Mouse (Mus musculus) MEL (cell line): ENCODE measurements around the gene Plekha5. TPM values are rescaled to one million over a fixed set of nuclear protein-coding genes. Genes with fewer than 3 reads are reported as not detected.

Source experiments
- DNase-seq: peaks from one replicate; pipeline ENCODE4 v3.0.0; 2011; ENCODE audit warnings: low read depth, low spot score
- H3K27ac ChIP-seq: 2 replicates; pipeline ENCODE4 v1.5.1; 2012; ENCODE audit warnings: low read depth, mild to moderate bottlenecking, control low read depth, low read length, moderate library complexity; ENCODE audit not compliant: control insufficient read depth
- H3K27me3 ChIP-seq, 2 experiments: fragments of 150-350 bp in 1 of 2; sonication (generic) in 1 of 2; 2 replicates each; pipeline ENCODE4 v1.6.1; 2012; ENCODE audit warnings: low read length in 2 of 2, mild to moderate bottlenecking in 2 of 2, improper control_type of control experiment in 1 of 2, moderate library complexity in 1 of 2; ENCODE audit not compliant: insufficient read depth in 2 of 2, control insufficient read depth in 1 of 2
- H3K36me3 ChIP-seq, 2 experiments: 2 replicates each; pipeline ENCODE4 v1.6.1; 2012 to 2014; ENCODE audit warnings: low read length in 2 of 2, improper control_type of control experiment in 1 of 2, inconsistent platforms in 1 of 2, mild to moderate bottlenecking in 1 of 2; ENCODE audit not compliant: insufficient read depth in 2 of 2, control insufficient read depth in 1 of 2
- H3K4me1 ChIP-seq, 2 experiments: fragments of 150-350 bp in 1 of 2; sonication (generic) in 1 of 2; 2 replicates each; pipeline ENCODE4 v1.6.1; 2012; ENCODE audit warnings: low read length in 2 of 2, improper control_type of control experiment in 1 of 2, mild to moderate bottlenecking in 1 of 2; ENCODE audit not compliant: insufficient read depth in 2 of 2, control insufficient read depth in 1 of 2
- H3K4me3 ChIP-seq, 2 experiments: fragments of 150-350 bp in 1 of 2; sonication (generic) in 1 of 2; 2 replicates each; pipeline ENCODE4 v1.5.1; 2012; ENCODE audit warnings: low read depth in 2 of 2, low read length in 2 of 2, mild to moderate bottlenecking in 2 of 2, moderate library complexity in 2 of 2, control low read depth in 1 of 2, improper control_type of control experiment in 1 of 2; ENCODE audit not compliant: control insufficient read depth in 1 of 2, insufficient read depth in 1 of 2
- H3K79me2 ChIP-seq: 2 replicates; pipeline ENCODE4 v1.6.1; 2012; ENCODE audit warnings: mild to moderate bottlenecking, low read length, moderate library complexity; ENCODE audit not compliant: control insufficient read depth, poor library complexity, insufficient read depth
- H3K9ac ChIP-seq: 2 replicates; pipeline ENCODE4 v1.6.1; 2012; ENCODE audit warnings: low read depth, mild to moderate bottlenecking, control low read depth, low read length, moderate library complexity; ENCODE audit not compliant: control insufficient read depth, poor library complexity, severe bottlenecking
- H3K9me3 ChIP-seq: fragments of 150-350 bp; sonication (generic); replicated peaks from 2 replicates; pipeline ENCODE4 v1.6.1; 2012; ENCODE audit warnings: mild to moderate bottlenecking, low read length, improper control_type of control experiment, moderate library complexity; ENCODE audit not compliant: insufficient read depth
- CHD1 ChIP-seq: IDR thresholded peaks from 2 replicates; pipeline ENCODE4 v1.6.1; 2012; ENCODE audit warnings: low read depth, mild to moderate bottlenecking, inconsistent platforms, low read length, improper control_type of control experiment
- CHD2 ChIP-seq: IDR thresholded peaks from 2 replicates; pipeline ENCODE4 v1.6.1; 2011; ENCODE audit warnings: low read length, improper control_type of control experiment
- CTCF ChIP-seq, 3 experiments: IDR thresholded peaks in 2 of 3; conservative IDR thresholded peaks in 1 of 3; 2 replicates each; pipeline ENCODE4 v1.5.1; 2011 to 2012; ENCODE audit warnings: low read length in 3 of 3, low read depth in 2 of 3, mild to moderate bottlenecking in 2 of 3, improper control_type of control experiment in 1 of 3, inconsistent platforms in 1 of 3, mixed read lengths in 1 of 3, moderate library complexity in 1 of 3; ENCODE audit not compliant: control insufficient read depth in 1 of 3, insufficient read depth in 1 of 3, poor library complexity in 1 of 3, severe bottlenecking in 1 of 3
- ELF1 ChIP-seq: IDR thresholded peaks from 2 replicates; pipeline ENCODE4 v1.6.1; 2014; ENCODE audit warnings: low read depth, mild to moderate bottlenecking, inconsistent platforms, low read length, improper control_type of control experiment, moderate library complexity
- ETS1 ChIP-seq: IDR thresholded peaks from 2 replicates; pipeline ENCODE4 v1.6.1; 2012; ENCODE audit warnings: low read depth, mild to moderate bottlenecking, inconsistent platforms, low read length, improper control_type of control experiment, moderate library complexity
- GABPA ChIP-seq: IDR thresholded peaks from 2 replicates; pipeline ENCODE4 v1.6.1; 2012; ENCODE audit warnings: low read depth, mild to moderate bottlenecking, inconsistent platforms, low read length, improper control_type of control experiment, moderate library complexity
- GATA1 ChIP-seq: IDR thresholded peaks from 2 replicates; pipeline ENCODE4 v1.6.1; 2011; ENCODE audit warnings: low read depth, low read length, improper control_type of control experiment
- HCFC1 ChIP-seq: IDR thresholded peaks from 2 replicates; pipeline ENCODE4 v1.6.1; 2012; ENCODE audit warnings: low read depth, mild to moderate bottlenecking, inconsistent platforms, low read length, improper control_type of control experiment, moderate library complexity
- KAT2A ChIP-seq: conservative IDR thresholded peaks from 2 replicates; pipeline ENCODE4 v1.6.1; 2012; ENCODE audit warnings: low read depth, low read length, improper control_type of control experiment, inconsistent platforms
- MAX ChIP-seq: IDR thresholded peaks from 2 replicates; pipeline ENCODE4 v1.6.1; 2011; ENCODE audit warnings: low read length, improper control_type of control experiment
- MXI1 ChIP-seq: IDR thresholded peaks from 2 replicates; pipeline ENCODE4 v1.6.1; 2011; ENCODE audit warnings: mild to moderate bottlenecking, low read depth, low read length, improper control_type of control experiment
- NRF1 ChIP-seq: IDR thresholded peaks from 2 replicates; pipeline ENCODE4 v1.6.1; 2014; ENCODE audit warnings: low read depth, mild to moderate bottlenecking, inconsistent platforms, low read length, improper control_type of control experiment, moderate library complexity; ENCODE audit not compliant: poor library complexity, insufficient read depth, severe bottlenecking
- RCOR1 ChIP-seq: IDR thresholded peaks from 2 replicates; pipeline ENCODE4 v1.6.1; 2012; ENCODE audit warnings: low read depth, mild to moderate bottlenecking, inconsistent platforms, low read length, improper control_type of control experiment
- SMC3 ChIP-seq: IDR thresholded peaks from 2 replicates; pipeline ENCODE4 v1.6.1; 2011; ENCODE audit warnings: low read depth, low read length, improper control_type of control experiment
- TAL1 ChIP-seq: IDR thresholded peaks from 2 replicates; pipeline ENCODE4 v1.6.1; 2012; ENCODE audit warnings: mild to moderate bottlenecking, inconsistent platforms, low read length, moderate library complexity, mixed read lengths
- UBTF ChIP-seq: IDR thresholded peaks from 2 replicates; pipeline ENCODE4 v1.6.1; 2012; ENCODE audit warnings: low read depth, mild to moderate bottlenecking, inconsistent platforms, low read length, improper control_type of control experiment, moderate library complexity, borderline replicate concordance; ENCODE audit not compliant: insufficient read depth
- USF2 ChIP-seq, 2 experiments: IDR thresholded peaks; 2 replicates each; pipeline ENCODE4 v1.6.1; 2011 to 2012; ENCODE audit warnings: improper control_type of control experiment in 2 of 2, low read length in 2 of 2, borderline replicate concordance in 1 of 2, inconsistent platforms in 1 of 2, low read depth in 1 of 2, mild to moderate bottlenecking in 1 of 2; ENCODE audit not compliant: insufficient read depth in 1 of 2
- ZKSCAN1 ChIP-seq: IDR thresholded peaks from 2 replicates; pipeline ENCODE4 v1.6.1; 2012; ENCODE audit warnings: low read depth, mild to moderate bottlenecking, inconsistent platforms, low read length, improper control_type of control experiment, moderate library complexity
- polyA plus RNA-seq, 2 experiments: library from polyadenylated mRNA; stranded (reverse) in 1 of 2; unstranded in 1 of 2; fragments of >175 nt in 1 of 2; fragments of >200 nt in 1 of 2; gene quantifications; 2 replicates each; pipeline versions ENCODE4 v1.2.1 to v1.2.4; 2012; ENCODE audit warnings: low replicate concordance in 2 of 2, low read depth in 1 of 2; ENCODE audit not compliant: insufficient read length in 2 of 2, insufficient read depth in 1 of 2, missing spikeins in 1 of 2
- total RNA-seq: library from RNA; depleted of rRNA; stranded (reverse); fragments of 300-350 nt; gene quantifications from 2 replicates; pipeline ENCODE4 v1.2.3, GENCODE M21; 2012

The Plekha5 gene
- total and polyA plus RNA-seq, 3 experiments = 0.24 to 0.35 TPM; not detected in 1

- H3K9ac ChIP-seq = no peak overlapping the region
- H3K4me1 ChIP-seq = peaks cover 3 to 13% of the 10 kb centered on the region in 2 experiments; a peak in 2 of 4 replicates
- peaks cover 7 to 20% of the 10 kb centered on the region in 2 experiments for H3K36me3 ChIP-seq
- no peak for DNase-seq
- H3K79me2 ChIP-seq = peaks cover 59% of the 10 kb centered on the region
- no peak overlapping the region for H3K4me3 ChIP-seq
- no peaks in the 10 kb centered on the region for H3K9me3 ChIP-seq
- no peak overlapping the region for H3K27ac ChIP-seq
- TF ChIP-seq KAT2A (no peak), NRF1 (no peak), RCOR1 (no peak), CTCF (IDR thresholded peaks at IDR 0.05 in 2 of 3, conservative IDR thresholded peaks at IDR 0.05 in 1 of 3; ENCODE audit: control insufficient read depth in 1 of 3, insufficient read depth in 1 of 3, low read depth in 2 of 3, low read length in 3 of 3, poor library complexity in 1 of 3, severe bottlenecking in 1 of 3) (no peak), USF2 (IDR thresholded peaks at IDR 0.05; ENCODE audit: borderline replicate concordance in 1 of 2, insufficient read depth in 1 of 2, low read depth in 1 of 2, low read length in 2 of 2) (no peak), ZKSCAN1 (no peak), SMC3 (no peak), TAL1 (no peak), GATA1 (no peak), MAX (no peak)
- TF ChIP-seq, all 39 proteins: peak for 0
- no peaks in the 10 kb centered on the region for H3K27me3 ChIP-seq
Observed at GRCm38 (mm10) chr6:140630306-140630705, 206.5 kb downstream of the Plekha5 start.

GRCm38 (mm10) chr6:140633616-140634015 is 209.8 kb downstream of the Plekha5 start:
- Histone ChIP-seq H3K4me3 (no peak overlapping the region), H3K27ac (no peak overlapping the region), H3K79me2 (peaks cover 30% of the 10 kb centered on the region), H3K27me3 (no peaks in the 10 kb centered on the region), H3K9me3 (no peaks in the 10 kb centered on the region), H3K9ac (no peak overlapping the region), H3K4me1 (no peaks in the 10 kb centered on the region), H3K36me3 (peaks cover 0 to 24% of the 10 kb centered on the region in 2 experiments; a peak in 3 of 4 replicates)
- no peak for DNase-seq
- TF ChIP-seq GABPA = no peak
- TF ChIP-seq TAL1 = no peak
- TF ChIP-seq ETS1 = no peak
- no peak for TF ChIP-seq CHD1
- no peak for TF ChIP-seq GATA1
- TF ChIP-seq CHD2 = no peak
- no peak for TF ChIP-seq USF2 (IDR thresholded peaks at IDR 0.05; ENCODE audit: borderline replicate concordance in 1 of 2, insufficient read depth in 1 of 2, low read depth in 1 of 2, low read length in 2 of 2)
- no peak for TF ChIP-seq MXI1
- TF ChIP-seq ELF1 = no peak
- TF ChIP-seq KAT2A = no peak
- TF ChIP-seq HCFC1 = no peak
- no peak for TF ChIP-seq UBTF
- TF ChIP-seq, all 39 proteins: peak for 0
